ENCODE assay signal across 19 mouse cellular contexts in genomic region chr5:140176370-140176769, GRCm38 (mm10).
A peak's percentile ranks its signal among the peaks of the same experiment; 100 is the strongest.
DNase-seq lines count a peak whose midpoint lies in the region; ATAC-seq lines count a peak whose summit lies in the region.
"Had no signal": no experiment of that assay in that cellular context is flagged by ENCODE, and none has a peak within 500 bp of the region (broad histone marks: within the 10 kb centered on the region; RNA-seq: fewer than 3 reads in every experiment).

No protein-coding gene starts in this region.

- 42% methylated on average over 3 of the region's 3 CpGs for WGBS in heart, embryonic 11.5 days (ENCODE audit: insufficient replicate concordance)
- WGBS in hindbrain, embryonic 15.5 days = 72% methylated on average over 3 of the region's 3 CpGs
- 48% methylated on average over 3 of the region's 3 CpGs for WGBS in hindbrain, embryonic 16.5 days
- 52% methylated on average over 3 of the region's 3 CpGs for WGBS in neural tube, embryonic 13.5 days
- WGBS in neural tube, embryonic 15.5 days = 48% methylated on average over 3 of the region's 3 CpGs

- H3K9me3 ChIP-seq in heart, embryonic 11.5 days (replicated peaks; ENCODE audit: control insufficient read depth, low read length) = no peaks in the 10 kb centered on the region
- H3K9me3 ChIP-seq in hindbrain, embryonic 15.5 days = no peaks in the 10 kb centered on the region
- H3K9me3 ChIP-seq in hindbrain, embryonic 16.5 days (ENCODE audit: control insufficient read depth, low read length) = no peaks in the 10 kb centered on the region
- H3K9me3 ChIP-seq in neural tube, embryonic 13.5 days = no peaks in the 10 kb centered on the region
- no peaks in the 10 kb centered on the region for H3K9me3 ChIP-seq in neural tube, embryonic 15.5 days (replicated peaks)
- H3K9me3 ChIP-seq: forebrain, embryonic 15.5 days; heart, embryonic 13.5 days had no signal

- H3K27ac ChIP-seq in heart, embryonic 11.5 days (ENCODE audit: low read depth, low read length) = no peak overlapping the region
- 0 out of 2 replicates have a peak overlapping the region, but pooled peaks have one; percentile 5 for H3K27ac ChIP-seq in hindbrain, embryonic 15.5 days (replicated peaks)
- no peak overlapping the region for H3K27ac ChIP-seq in hindbrain, embryonic 16.5 days (ENCODE audit: low read depth, low read length)
- peak overlapping the region; percentile 20; the same call in 1 of the 2 replicates for H3K27ac ChIP-seq in neural tube, embryonic 13.5 days (replicated peaks)
- H3K27ac ChIP-seq in neural tube, embryonic 15.5 days (replicated peaks) = no peak overlapping the region; the same call in 1 of the 2 replicates
- H3K27ac ChIP-seq: forebrain, embryonic 15.5 days; heart, adult 2 months; heart, embryonic 13.5 days had no signal

- 0 out of 2 replicates have a peak overlapping the region, but pooled peaks have one; percentile 34 for H3K9ac ChIP-seq in heart, embryonic 11.5 days (ENCODE audit: low read depth, low read length)
- H3K9ac ChIP-seq in hindbrain, embryonic 15.5 days = no peak overlapping the region
- no peak overlapping the region for H3K9ac ChIP-seq in hindbrain, embryonic 16.5 days (ENCODE audit: low read depth, low read length)
- no peak overlapping the region for H3K9ac ChIP-seq in neural tube, embryonic 13.5 days
- H3K9ac ChIP-seq in neural tube, embryonic 15.5 days (replicated peaks) = no peak overlapping the region
- H3K9ac ChIP-seq: forebrain, embryonic 15.5 days; heart, embryonic 13.5 days had no signal

- no peak overlapping the region for H3K4me3 ChIP-seq in heart, embryonic 11.5 days (ENCODE audit: low read depth, low read length)
- no peak overlapping the region for H3K4me3 ChIP-seq in hindbrain, embryonic 15.5 days
- no peak overlapping the region for H3K4me3 ChIP-seq in hindbrain, embryonic 16.5 days (ENCODE audit: low read length)
- H3K4me3 ChIP-seq in neural tube, embryonic 13.5 days = no peak overlapping the region
- H3K4me3 ChIP-seq in neural tube, embryonic 15.5 days (replicated peaks) = no peak overlapping the region
- H3K4me3 ChIP-seq: forebrain, embryonic 15.5 days; heart, adult 2 months; heart, embryonic 13.5 days had no signal

- peaks cover 11% of the 10 kb centered on the region for H3K4me1 ChIP-seq in heart, embryonic 11.5 days (ENCODE audit: control insufficient read depth, insufficient read depth, low read length)
- peaks cover 44% of the 10 kb centered on the region for H3K4me1 ChIP-seq in hindbrain, embryonic 15.5 days (replicated peaks)
- peaks cover 22% of the 10 kb centered on the region for H3K4me1 ChIP-seq in hindbrain, embryonic 16.5 days (ENCODE audit: control insufficient read depth, insufficient read depth, low read depth, low read length)
- H3K4me1 ChIP-seq in neural tube, embryonic 13.5 days (replicated peaks) = peaks cover 53% of the 10 kb centered on the region
- H3K4me1 ChIP-seq in neural tube, embryonic 15.5 days = peaks cover 48% of the 10 kb centered on the region

- DNase-seq in heart, adult 8-10 months (ENCODE audit: low spot score) = no peak
- DNase-seq: adrenal gland, postnatal 25 days; cerebellum, adult 18-20 months; cerebellum, adult 9-11 months; cerebellum, postnatal 36 days; gastrocnemius, postnatal 36 days; heart, adult 2 months; heart, postnatal 36 days had no signal

- H3K27me3 ChIP-seq in heart, embryonic 11.5 days (ENCODE audit: control insufficient read depth, insufficient read depth, low read length) = no peaks in the 10 kb centered on the region
- no peaks in the 10 kb centered on the region for H3K27me3 ChIP-seq in hindbrain, embryonic 15.5 days
- H3K27me3 ChIP-seq in hindbrain, embryonic 16.5 days (replicated peaks; ENCODE audit: control insufficient read depth, insufficient read depth, low read length) = no peaks in the 10 kb centered on the region
- H3K27me3 ChIP-seq in neural tube, embryonic 13.5 days = no peaks in the 10 kb centered on the region
- no peaks in the 10 kb centered on the region for H3K27me3 ChIP-seq in neural tube, embryonic 15.5 days (replicated peaks)
- H3K27me3 ChIP-seq: CH12.LX; forebrain, embryonic 15.5 days; heart, embryonic 13.5 days; Patski had no signal

- no peak overlapping the region for H3K4me2 ChIP-seq in heart, embryonic 11.5 days
- no peak overlapping the region for H3K4me2 ChIP-seq in hindbrain, embryonic 15.5 days
- H3K4me2 ChIP-seq in hindbrain, embryonic 16.5 days (ENCODE audit: low read length) = no peak overlapping the region
- no peak overlapping the region for H3K4me2 ChIP-seq in neural tube, embryonic 13.5 days
- H3K4me2 ChIP-seq in neural tube, embryonic 15.5 days = no peak overlapping the region
- H3K4me2 ChIP-seq: forebrain, embryonic 15.5 days; heart, embryonic 13.5 days had no signal

- H3K36me3 ChIP-seq in heart, embryonic 11.5 days (ENCODE audit: control insufficient read depth, insufficient read depth, low read length) = no peaks in the 10 kb centered on the region
- no peaks in the 10 kb centered on the region for H3K36me3 ChIP-seq in hindbrain, embryonic 15.5 days
- H3K36me3 ChIP-seq in hindbrain, embryonic 16.5 days (ENCODE audit: control insufficient read depth, insufficient read depth, low read length) = no peaks in the 10 kb centered on the region
- H3K36me3 ChIP-seq in neural tube, embryonic 13.5 days = no peaks in the 10 kb centered on the region
- H3K36me3 ChIP-seq in neural tube, embryonic 15.5 days = no peaks in the 10 kb centered on the region
- H3K36me3 ChIP-seq: forebrain, embryonic 15.5 days; heart, embryonic 13.5 days had no signal

- ATAC-seq in heart, embryonic 11.5 days (replicated peaks; ENCODE audit: insufficient number of reproducible peaks, low FRiP score, low TSS enrichment) = no peak
- no peak for ATAC-seq in hindbrain, embryonic 15.5 days (ENCODE audit: low FRiP score, low read depth)
- ATAC-seq in hindbrain, embryonic 16.5 days = no peak
- ATAC-seq in neural tube, embryonic 13.5 days (ENCODE audit: low read depth) = no peak
- no peak for ATAC-seq in neural tube, embryonic 15.5 days (ENCODE audit: low FRiP score)
- ATAC-seq: activated CD4-positive, CD25-positive, alpha-beta regulatory T cell, adult 4 months; forebrain, embryonic 15.5 days; intestine, embryonic 16.5 days; Patski had no signal

Comparison
In these comparisons a context has a peak if more than half of its experiments do, and no peak if none do; other contexts are left out.
1. H3K27ac ChIP-seq: peak in hindbrain, embryonic 15.5 days (single experiment) and neural tube, embryonic 13.5 days (single experiment); none in heart, embryonic 11.5 days (single experiment), hindbrain, embryonic 16.5 days (single experiment) and neural tube, embryonic 15.5 days (single experiment).